Mouse (Mus musculus) stomach, embryonic 15.5 days (tissue): Measurements from ENCODE around the gene Ppp2r3d. TPM values are rescaled to one million over a fixed set of nuclear protein-coding genes. Genes with fewer than 3 reads are reported as not detected.
A peak's percentile ranks its signal among the peaks of the same experiment; 100 is the strongest.
"Not testable (repeated sequence)": the region's sequence is repeated elsewhere in the genome, so short reads cannot be mapped to it uniquely, and the experiment has no call there.

ENCODE experiments used
- ATAC-seq: fragments of 200-750 bp; cut with Nextera tagmentation; 2 replicates; pipeline ENCODE4 v1.8.0; 2017; ENCODE audit warnings: low read depth, moderate number of reproducible peaks, moderate TSS enrichment; ENCODE audit not compliant: insufficient read depth, low FRiP score
- H3K27ac ChIP-seq: fragments of 300-500 bp; sonication (generic); 2 replicates; pipeline ENCODE4 v1.5.1; 2015; ENCODE audit warnings: mild to moderate bottlenecking, inconsistent platforms
- H3K27me3 ChIP-seq: fragments of 300-500 bp; sonication (generic); replicated peaks from 2 replicates; pipeline ENCODE4 v1.6.1; 2015; ENCODE audit warnings: inconsistent platforms
- H3K36me3 ChIP-seq: fragments of 300-500 bp; sonication (generic); 2 replicates; pipeline ENCODE4 v1.6.1; 2015; ENCODE audit warnings: inconsistent platforms
- H3K4me1 ChIP-seq: fragments of 300-500 bp; sonication (generic); 2 replicates; pipeline ENCODE4 v1.6.1; 2015; ENCODE audit warnings: inconsistent platforms
- H3K4me2 ChIP-seq: fragments of 300-500 bp; sonication (generic); 2 replicates; pipeline ENCODE4 v1.6.1; 2015; ENCODE audit warnings: mild to moderate bottlenecking, inconsistent platforms
- H3K4me3 ChIP-seq: fragments of 300-500 bp; sonication (generic); replicated peaks from 2 replicates; pipeline ENCODE4 v1.5.1; 2015; ENCODE audit warnings: inconsistent platforms
- H3K9ac ChIP-seq: fragments of 300-500 bp; sonication (generic); 2 replicates; pipeline ENCODE4 v1.6.1; 2015; ENCODE audit warnings: inconsistent platforms
- H3K9me3 ChIP-seq: fragments of 300-500 bp; sonication (generic); 2 replicates; pipeline ENCODE4 v1.6.1; 2016; ENCODE audit warnings: inconsistent platforms
- WGBS: fragments of 180-500 bp; shearing (Covaris S2); methylation state at CpG from one replicate; pipeline ENCODE4 v1.1.7; 2015; 5-methylcytosine and 5-hydroxymethylcytosine counted together
- polyA plus RNA-seq: library from polyadenylated mRNA; unstranded; fragments of >200 nt; fragmentation: Nextera tagmentation; extraction: Ambion mirVana; gene quantifications from 2 replicates; pipeline ENCODE4 v1.2.1, GENCODE M21; 2015

Gene Ppp2r3d
- 128 and 139 TPM in 2 replicates for polyA plus RNA-seq

- 97% methylated on average over 22 of the region's 22 CpGs for WGBS
- H3K9ac ChIP-seq: no peak within 1 kb of the TSS
- H3K27ac ChIP-seq: no peak within 1 kb of the TSS
- no peaks in the 10 kb centered on the region for H3K27me3 ChIP-seq
- H3K36me3 ChIP-seq: peaks cover 12% of the 10 kb centered on the region
- no peaks in the 10 kb centered on the region for H3K4me1 ChIP-seq
- no peak within 1 kb of the TSS for H3K4me3 ChIP-seq
- ATAC-seq: no peak; the same call in 1 of the 2 replicates
- no peaks in the 10 kb centered on the region for H3K9me3 ChIP-seq
- H3K4me2 ChIP-seq: no peak within 1 kb of the TSS
These were observed at the start of gene Ppp2r3d for GRCm38 (mm10) chr9:124476096-124476902. Ppp2r3d (minus strand) TSS chr9:124476898.

GRCm38 (mm10) chr9:124493693-124494092 is 17.0 kb upstream of the Ppp2r3d start, which contains the start of gene Gm21836:
Gm21836 (minus strand) TSS chr9:124493793.
- not testable (repeated sequence) for H3K27ac ChIP-seq, H3K9me3 ChIP-seq, H3K27me3 ChIP-seq, H3K4me1 ChIP-seq, H3K9ac ChIP-seq, H3K4me3 ChIP-seq, H3K4me2 ChIP-seq, H3K36me3 ChIP-seq, ATAC-seq
- WGBS: 77% methylated on average over 2 of the region's 2 CpGs

GRCm38 (mm10) chr9:124480361-124480980 is 3.8 kb upstream of the Ppp2r3d start:
- not testable (repeated sequence) for H3K4me2 ChIP-seq, ATAC-seq, H3K9me3 ChIP-seq, H3K4me3 ChIP-seq, H3K27ac ChIP-seq, H3K4me1 ChIP-seq, H3K9ac ChIP-seq, H3K27me3 ChIP-seq
- WGBS: 48% methylated on average over 13 of the region's 15 CpGs
- peaks cover 12% of the 10 kb centered on the region for H3K36me3 ChIP-seq

- Histone ChIP-seq H3K4me3 (no peak overlapping the region), H3K27me3 (no peaks in the 10 kb centered on the region), H3K36me3 (peaks cover 12% of the 10 kb centered on the region), H3K27ac (no peak overlapping the region), H3K4me2 (no peak overlapping the region), H3K9ac (no peak overlapping the region), H3K4me1 (no peaks in the 10 kb centered on the region), H3K9me3 (no peaks in the 10 kb centered on the region)
- 57% methylated on average over 3 of the region's 3 CpGs for WGBS
- ATAC-seq: peak; percentile 27; the same call in 1 of the 2 replicates
These were observed 1.4 kb upstream of the Ppp2r3d start for GRCm38 (mm10) chr9:124478081-124478480.

- H3K4me3 ChIP-seq: no peak overlapping the region
- no peaks in the 10 kb centered on the region for H3K9me3 ChIP-seq
- H3K4me2 ChIP-seq: no peak overlapping the region
- H3K36me3 ChIP-seq: peaks cover 12% of the 10 kb centered on the region
- ATAC-seq: no peak
- no peaks in the 10 kb centered on the region for H3K27me3 ChIP-seq
- no peak overlapping the region for H3K27ac ChIP-seq
- H3K4me1 ChIP-seq: no peaks in the 10 kb centered on the region
- no peak overlapping the region for H3K9ac ChIP-seq
- WGBS: 90% methylated on average over 15 of the region's 15 CpGs
These were observed 1.0 kb downstream of the Ppp2r3d start for GRCm38 (mm10) chr9:124475689-124476088.

GRCm38 (mm10) chr9:124456572-124456971 is 20.1 kb downstream of the Ppp2r3d start:
- Histone ChIP-seq H3K27ac (no peak overlapping the region), H3K9me3 (no peaks in the 10 kb centered on the region), H3K4me1 (no peaks in the 10 kb centered on the region), H3K9ac (no peak overlapping the region), H3K36me3 (no peaks in the 10 kb centered on the region), H3K4me2 (no peak overlapping the region), H3K27me3 (no peaks in the 10 kb centered on the region), H3K4me3 (no peak overlapping the region)
- 0% methylated on average over 1 of the region's 1 CpGs for WGBS
- peak; percentile 43; the same call in 1 of the 2 replicates for ATAC-seq

- no peak for ATAC-seq
- WGBS: 96% methylated on average over 15 of the region's 15 CpGs
- no peaks in the 10 kb centered on the region; the same call in 1 of the 2 replicates for H3K9me3 ChIP-seq
These were observed 34.2 kb downstream of the Ppp2r3d start for GRCm38 (mm10) chr9:124442533-124442855.

GRCm38 (mm10) chr9:124441681-124442532 is 34.8 kb downstream of the Ppp2r3d start:
- no peak; the same call in 1 of the 2 replicates for ATAC-seq
- no peak overlapping the region for H3K27ac ChIP-seq
- 98% methylated on average over 45 of the region's 45 CpGs for WGBS

More at GRCm38 (mm10) chr9:124442533-124442855, 34.2 kb downstream of the Ppp2r3d start:
- no peak overlapping the region for H3K9ac ChIP-seq
- no peak overlapping the region for H3K27ac ChIP-seq
- no peak overlapping the region for H3K4me2 ChIP-seq
- H3K27me3 ChIP-seq: no peaks in the 10 kb centered on the region
- H3K4me3 ChIP-seq: no peak overlapping the region
- H3K4me1 ChIP-seq: no peaks in the 10 kb centered on the region
- peaks cover 35% of the 10 kb centered on the region for H3K36me3 ChIP-seq

GRCm38 (mm10) chr9:124440724-124441045 is 36.0 kb downstream of the Ppp2r3d start:
- no peak overlapping the region for H3K27ac ChIP-seq
- no peak overlapping the region for H3K4me2 ChIP-seq
- H3K27me3 ChIP-seq: no peaks in the 10 kb centered on the region
- 82% methylated on average over 11 of the region's 14 CpGs for WGBS
- no peaks in the 10 kb centered on the region; the same call in 1 of the 2 replicates for H3K9me3 ChIP-seq
- H3K9ac ChIP-seq: no peak overlapping the region
- no peaks in the 10 kb centered on the region for H3K4me1 ChIP-seq
- peak; percentile 72; the same call in 1 of the 2 replicates for ATAC-seq
- no peak overlapping the region for H3K4me3 ChIP-seq
- H3K36me3 ChIP-seq: peaks cover 35% of the 10 kb centered on the region

More at GRCm38 (mm10) chr9:124441681-124442532, 34.8 kb downstream of the Ppp2r3d start:
- Histone ChIP-seq H3K36me3 (peaks cover 35% of the 10 kb centered on the region), H3K4me1 (no peaks in the 10 kb centered on the region), H3K4me2 (no peak overlapping the region), H3K27me3 (no peaks in the 10 kb centered on the region), H3K4me3 (no peak overlapping the region), H3K9me3 (no peaks in the 10 kb centered on the region; the same call in 1 of the 2 replicates), H3K9ac (no peak overlapping the region)

- ATAC-seq: peak; percentile 63
- Histone ChIP-seq H3K36me3 (peaks cover 35% of the 10 kb centered on the region), H3K4me3 (no peak overlapping the region), H3K9ac (no peak overlapping the region), H3K9me3 (no peaks in the 10 kb centered on the region; the same call in 1 of the 2 replicates), H3K4me1 (no peaks in the 10 kb centered on the region), H3K4me2 (no peak overlapping the region), H3K27ac (no peak overlapping the region), H3K27me3 (no peaks in the 10 kb centered on the region)
- WGBS: 91% methylated on average over 29 of the region's 29 CpGs
These were observed 36.6 kb downstream of the Ppp2r3d start for GRCm38 (mm10) chr9:124439848-124440723.

- Histone ChIP-seq H3K36me3 (peaks cover 35% of the 10 kb centered on the region), H3K9ac (no peak overlapping the region), H3K27me3 (no peaks in the 10 kb centered on the region), H3K4me3 (no peak overlapping the region), H3K4me2 (no peak overlapping the region), H3K4me1 (no peaks in the 10 kb centered on the region), H3K9me3 (no peaks in the 10 kb centered on the region; the same call in 1 of the 2 replicates), H3K27ac (no peak overlapping the region)
- ATAC-seq: peak; percentile 41
- WGBS: 92% methylated on average over 13 of the region's 13 CpGs
These were observed 37.3 kb downstream of the Ppp2r3d start for GRCm38 (mm10) chr9:124439403-124439847.
